Mouse (Mus musculus): ENCODE results near the gene Stox2. TPM values are rescaled to one million over a fixed set of nuclear protein-coding genes. Genes with fewer than 3 reads are reported as not detected.

The Stox2 gene
- polyA plus RNA-seq, 1 experiment from 2014 or later, result 36.9 TPM

- ATAC-seq (ENCODE audit: low FRiP score), result no peak
- Histone ChIP-seq H3K9me3 (ENCODE audit: control insufficient read depth, low read length) (no peaks in the 10 kb centered on the region), H3K4me3 (ENCODE audit: low read depth, low read length) (no peak overlapping the region), H3K4me2 (replicated peaks; ENCODE audit: low read depth, low read length) (no peak overlapping the region), H3K4me1 (replicated peaks; ENCODE audit: control insufficient read depth, insufficient read depth, low read length) (no peaks in the 10 kb centered on the region), H3K9ac (ENCODE audit: low read depth, low read length) (no peak overlapping the region), H3K36me3 (ENCODE audit: control insufficient read depth, insufficient read depth, low read length) (no peaks in the 10 kb centered on the region), H3K27me3 (ENCODE audit: control insufficient read depth, insufficient read depth, low read length) (peaks cover 4% of the 10 kb centered on the region; the same call in 1 of the 2 replicates), H3K27ac (ENCODE audit: low read depth, low read length) (no peak overlapping the region)
- 40% methylated on average over 3 of the region's 3 CpGs for WGBS
- no peak for DNase-seq (ENCODE audit: low spot score)
Measured at GRCm38 (mm10) chr8:47338691-47339323, 107.4 kb downstream of the Stox2 start.

GRCm38 (mm10) chr8:47336433-47336832, 109.7 kb downstream of the Stox2 start:
- H3K27ac ChIP-seq (ENCODE audit: low read depth, low read length), result no peak overlapping the region
- H3K4me2 ChIP-seq (replicated peaks; ENCODE audit: low read depth, low read length), result no peak overlapping the region
- DNase-seq (ENCODE audit: low spot score) (no peak), ATAC-seq (ENCODE audit: low FRiP score) (no peak)
- H3K9me3 ChIP-seq (ENCODE audit: control insufficient read depth, low read length), result no peaks in the 10 kb centered on the region
- H3K4me1 ChIP-seq (replicated peaks; ENCODE audit: control insufficient read depth, insufficient read depth, low read length), result no peaks in the 10 kb centered on the region
- no peak overlapping the region for H3K4me3 ChIP-seq (ENCODE audit: low read depth, low read length)
- H3K9ac ChIP-seq (ENCODE audit: low read depth, low read length), result no peak overlapping the region
- H3K27me3 ChIP-seq (ENCODE audit: control insufficient read depth, insufficient read depth, low read length), result peaks cover under 1% of the 10 kb centered on the region; the same call in 1 of the 2 replicates
- no peaks in the 10 kb centered on the region for H3K36me3 ChIP-seq (ENCODE audit: control insufficient read depth, insufficient read depth, low read length)
- 94% methylated on average over 12 of the region's 12 CpGs for WGBS

GRCm38 (mm10) chr8:47335940-47336339, 110.2 kb downstream of the Stox2 start:
- no peaks in the 10 kb centered on the region for H3K36me3 ChIP-seq (ENCODE audit: control insufficient read depth, insufficient read depth, low read length)
- no peak overlapping the region for H3K4me3 ChIP-seq (ENCODE audit: low read depth, low read length)
- ATAC-seq (ENCODE audit: low FRiP score) (no peak), DNase-seq (ENCODE audit: low spot score) (no peak)
- H3K4me2 ChIP-seq (replicated peaks; ENCODE audit: low read depth, low read length), result no peak overlapping the region
- H3K9ac ChIP-seq (ENCODE audit: low read depth, low read length), result no peak overlapping the region
- 94% methylated on average over 4 of the region's 4 CpGs for WGBS
- no peaks in the 10 kb centered on the region for H3K9me3 ChIP-seq (ENCODE audit: control insufficient read depth, low read length)
- no peak overlapping the region for H3K27ac ChIP-seq (ENCODE audit: low read depth, low read length)
- no peaks in the 10 kb centered on the region for H3K27me3 ChIP-seq (ENCODE audit: control insufficient read depth, insufficient read depth, low read length)
- no peaks in the 10 kb centered on the region for H3K4me1 ChIP-seq (replicated peaks; ENCODE audit: control insufficient read depth, insufficient read depth, low read length)

GRCm38 (mm10) chr8:47334223-47334757, 111.9 kb downstream of the Stox2 start:
- WGBS, result 69% methylated on average over 9 of the region's 9 CpGs
- DNase-seq (ENCODE audit: low spot score), result peak; percentile 49
- Histone ChIP-seq H3K27me3 (ENCODE audit: control insufficient read depth, insufficient read depth, low read length) (no peaks in the 10 kb centered on the region), H3K4me1 (replicated peaks; ENCODE audit: control insufficient read depth, insufficient read depth, low read length) (no peaks in the 10 kb centered on the region), H3K4me3 (ENCODE audit: low read depth, low read length) (no peak overlapping the region), H3K9me3 (ENCODE audit: control insufficient read depth, low read length) (no peaks in the 10 kb centered on the region), H3K9ac (ENCODE audit: low read depth, low read length) (0 out of 2 replicates have a peak overlapping the region, but pooled peaks have one; percentile 4), H3K36me3 (ENCODE audit: control insufficient read depth, insufficient read depth, low read length) (no peaks in the 10 kb centered on the region), H3K27ac (ENCODE audit: low read depth, low read length) (peak overlapping the region; percentile 54; the same call in 1 of the 2 replicates), H3K4me2 (replicated peaks; ENCODE audit: low read depth, low read length) (no peak overlapping the region; the same call in 1 of the 2 replicates)
- ATAC-seq (ENCODE audit: low FRiP score), result peak; percentile 93

GRCm38 (mm10) chr8:47332941-47333340, 113.2 kb downstream of the Stox2 start:
- Histone ChIP-seq H3K36me3 (ENCODE audit: control insufficient read depth, insufficient read depth, low read length) (no peaks in the 10 kb centered on the region), H3K4me1 (replicated peaks; ENCODE audit: control insufficient read depth, insufficient read depth, low read length) (no peaks in the 10 kb centered on the region), H3K27me3 (ENCODE audit: control insufficient read depth, insufficient read depth, low read length) (no peaks in the 10 kb centered on the region), H3K9me3 (ENCODE audit: control insufficient read depth, low read length) (no peaks in the 10 kb centered on the region), H3K27ac (ENCODE audit: low read depth, low read length) (no peak overlapping the region), H3K9ac (ENCODE audit: low read depth, low read length) (no peak overlapping the region), H3K4me3 (ENCODE audit: low read depth, low read length) (no peak overlapping the region), H3K4me2 (replicated peaks; ENCODE audit: low read depth, low read length) (no peak overlapping the region)
- WGBS, result 83% methylated on average over 1 of the region's 1 CpGs
- ATAC-seq (ENCODE audit: low FRiP score) (no peak), DNase-seq (ENCODE audit: low spot score) (no peak)

- no peaks in the 10 kb centered on the region for H3K9me3 ChIP-seq (ENCODE audit: control insufficient read depth, low read length)
- H3K36me3 ChIP-seq (ENCODE audit: control insufficient read depth, insufficient read depth, low read length), result no peaks in the 10 kb centered on the region
- no peak for DNase-seq (ENCODE audit: low spot score)
- no peak overlapping the region for H3K4me3 ChIP-seq (ENCODE audit: low read depth, low read length)
- no peak overlapping the region for H3K4me2 ChIP-seq (replicated peaks; ENCODE audit: low read depth, low read length)
- no peak for ATAC-seq (ENCODE audit: low FRiP score)
- no peak overlapping the region for H3K9ac ChIP-seq (ENCODE audit: low read depth, low read length)
- no peaks in the 10 kb centered on the region for H3K4me1 ChIP-seq (replicated peaks; ENCODE audit: control insufficient read depth, insufficient read depth, low read length)
- no peaks in the 10 kb centered on the region for H3K27me3 ChIP-seq (ENCODE audit: control insufficient read depth, insufficient read depth, low read length)
- WGBS, result 87% methylated on average over 5 of the region's 5 CpGs
- no peak overlapping the region for H3K27ac ChIP-seq (ENCODE audit: low read depth, low read length)
Measured at GRCm38 (mm10) chr8:47330982-47331381, 115.2 kb downstream of the Stox2 start.

- no peak overlapping the region for H3K4me3 ChIP-seq (ENCODE audit: low read depth, low read length)
- no peaks in the 10 kb centered on the region for H3K36me3 ChIP-seq (ENCODE audit: control insufficient read depth, insufficient read depth, low read length)
- H3K4me1 ChIP-seq (replicated peaks; ENCODE audit: control insufficient read depth, insufficient read depth, low read length), result 0 out of 2 replicates have a peak, but pooled peaks cover 2% of the 10 kb centered on the region
- H3K27ac ChIP-seq (ENCODE audit: low read depth, low read length), result no peak overlapping the region
- H3K4me2 ChIP-seq (replicated peaks; ENCODE audit: low read depth, low read length), result no peak overlapping the region
- 91% methylated on average over 8 of the region's 8 CpGs for WGBS
- no peaks in the 10 kb centered on the region for H3K27me3 ChIP-seq (ENCODE audit: control insufficient read depth, insufficient read depth, low read length)
- ATAC-seq (ENCODE audit: low FRiP score), result no peak
- DNase-seq (ENCODE audit: low spot score), result no peak
- no peak overlapping the region for H3K9ac ChIP-seq (ENCODE audit: low read depth, low read length)
- no peaks in the 10 kb centered on the region for H3K9me3 ChIP-seq (ENCODE audit: control insufficient read depth, low read length)
Measured at GRCm38 (mm10) chr8:47326348-47326747, 119.8 kb downstream of the Stox2 start.

- Histone ChIP-seq H3K4me1 (replicated peaks; ENCODE audit: control insufficient read depth, insufficient read depth, low read length) (0 out of 2 replicates have a peak, but pooled peaks cover 2% of the 10 kb centered on the region), H3K27me3 (ENCODE audit: control insufficient read depth, insufficient read depth, low read length) (no peaks in the 10 kb centered on the region), H3K27ac (ENCODE audit: low read depth, low read length) (no peak overlapping the region), H3K36me3 (ENCODE audit: control insufficient read depth, insufficient read depth, low read length) (no peaks in the 10 kb centered on the region), H3K9ac (ENCODE audit: low read depth, low read length) (no peak overlapping the region), H3K4me3 (ENCODE audit: low read depth, low read length) (no peak overlapping the region), H3K9me3 (ENCODE audit: control insufficient read depth, low read length) (no peaks in the 10 kb centered on the region), H3K4me2 (replicated peaks; ENCODE audit: low read depth, low read length) (no peak overlapping the region)
- DNase-seq (ENCODE audit: low spot score) (no peak), ATAC-seq (ENCODE audit: low FRiP score) (peak; percentile 68; the same call in 1 of the 2 replicates)
- WGBS, result 35% methylated on average over 16 of the region's 16 CpGs
Measured at GRCm38 (mm10) chr8:47324117-47324820, 121.9 kb downstream of the Stox2 start.

Data from hindbrain, embryonic 11.5 days (tissue).